Mouse (Mus musculus): ENCODE measurements at regions not wholly inside any gene's neighbourhood (a gene's known extent, or its start where the extent isn't known, plus 50 kb on each side); places are given as distances from the start of the nearest gene placed in this dataset.
A peak's percentile ranks its signal among the peaks of the same experiment; 100 is the strongest.

DNA sequence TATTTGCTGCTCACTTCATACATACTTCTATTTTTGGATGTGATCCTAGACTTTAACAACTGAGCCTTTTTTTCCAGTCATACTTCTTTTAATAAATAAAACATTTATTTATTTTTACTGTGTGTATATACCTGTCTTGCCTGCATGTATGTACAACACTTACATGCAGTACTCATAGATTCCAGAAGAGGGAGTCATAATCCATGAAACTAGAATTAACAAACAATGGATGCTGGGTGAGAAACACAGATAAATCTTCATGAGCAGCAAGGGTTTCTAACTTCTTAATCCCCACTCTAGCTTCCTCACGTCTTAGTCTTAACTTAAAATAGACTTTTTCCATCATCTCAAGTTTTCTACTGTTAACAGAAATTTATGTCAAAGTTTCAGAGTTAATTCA, 1253.7 kb upstream of the Nr2f1 start:
- DNase-seq, result no peak

DNA sequence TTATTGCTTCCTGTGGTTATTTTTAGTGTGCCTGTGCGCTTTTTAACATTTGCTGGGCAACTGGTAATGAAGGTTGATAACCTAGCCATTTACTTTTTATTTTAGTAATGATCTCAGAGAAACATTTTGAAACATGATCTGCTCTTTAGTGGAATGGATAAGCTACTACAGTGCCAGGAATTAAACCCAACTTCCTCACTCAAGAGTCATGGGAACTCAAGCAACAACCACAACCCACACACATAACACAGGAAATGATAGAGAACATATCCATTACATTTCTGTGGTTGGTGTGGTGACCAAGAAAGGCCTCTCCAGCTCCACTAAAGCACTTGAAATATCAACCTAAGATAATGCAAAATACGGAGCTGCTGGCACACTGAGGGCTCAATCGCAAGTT, 1243.6 kb upstream of the Nr2f1 start:
- DNase-seq, result no peak

- no peak for DNase-seq
Measured at GRCm38 (mm10) chr13:79442701-79443100, 1243.1 kb upstream of the Nr2f1 start.

- no peak for DNase-seq
Measured at GRCm38 (mm10) chr13:79431465-79431864, 1231.9 kb upstream of the Nr2f1 start.

- no peak for DNase-seq
Measured at GRCm38 (mm10) chr13:79430987-79431386, 1231.4 kb upstream of the Nr2f1 start.

GRCm38 (mm10) chr13:79430562-79430961, 1231.0 kb upstream of the Nr2f1 start:
- no peak for DNase-seq

GRCm38 (mm10) chr13:79417841-79418240, 1218.3 kb upstream of the Nr2f1 start:
- DNase-seq, result no peak

- DNase-seq, result peak; percentile 71
Measured at GRCm38 (mm10) chr13:79400082-79400481, 1200.5 kb upstream of the Nr2f1 start.

DNA sequence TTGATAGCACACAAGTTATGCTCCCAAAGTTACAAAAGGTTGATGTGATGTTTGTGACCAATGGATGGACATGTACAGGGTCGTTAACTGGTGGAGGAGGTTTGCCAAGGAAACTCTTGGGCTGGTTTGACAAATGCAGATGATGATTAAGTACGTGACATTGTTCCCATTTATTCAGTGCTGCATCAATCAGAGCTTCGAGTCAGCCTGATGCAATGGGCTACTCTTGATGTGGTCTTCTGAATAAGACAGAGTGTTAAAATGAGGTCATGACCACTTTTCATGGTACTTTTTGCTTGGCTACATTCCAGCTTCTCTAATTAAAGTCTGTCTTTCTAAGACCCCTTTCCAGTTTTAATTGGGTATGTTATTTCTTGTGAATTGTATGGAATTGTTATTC, 1194.4 kb upstream of the Nr2f1 start:
- DNase-seq, result no peak

GRCm38 (mm10) chr13:79387928-79388327, 1188.4 kb upstream of the Nr2f1 start:
- no peak for DNase-seq

DNA sequence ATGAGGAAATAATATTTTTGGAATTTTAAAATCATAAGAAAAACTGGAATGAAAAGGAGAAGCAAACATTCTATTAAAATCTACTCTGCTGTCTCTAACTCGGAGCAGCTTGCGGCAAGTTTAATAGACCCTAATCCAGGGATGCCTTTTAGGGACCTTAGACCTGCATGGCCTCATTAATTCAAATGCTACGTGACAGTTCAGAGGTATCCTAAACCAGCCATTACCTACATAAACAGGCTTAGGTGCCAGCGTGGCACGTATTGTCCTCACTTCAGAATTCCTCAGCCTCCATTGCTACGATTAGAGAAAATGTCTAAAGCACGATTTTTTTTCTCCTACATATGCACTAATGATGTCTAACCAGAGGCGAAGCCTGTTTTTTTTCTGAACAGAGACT, 1141.9 kb upstream of the Nr2f1 start:
- no peak for DNase-seq

DNA sequence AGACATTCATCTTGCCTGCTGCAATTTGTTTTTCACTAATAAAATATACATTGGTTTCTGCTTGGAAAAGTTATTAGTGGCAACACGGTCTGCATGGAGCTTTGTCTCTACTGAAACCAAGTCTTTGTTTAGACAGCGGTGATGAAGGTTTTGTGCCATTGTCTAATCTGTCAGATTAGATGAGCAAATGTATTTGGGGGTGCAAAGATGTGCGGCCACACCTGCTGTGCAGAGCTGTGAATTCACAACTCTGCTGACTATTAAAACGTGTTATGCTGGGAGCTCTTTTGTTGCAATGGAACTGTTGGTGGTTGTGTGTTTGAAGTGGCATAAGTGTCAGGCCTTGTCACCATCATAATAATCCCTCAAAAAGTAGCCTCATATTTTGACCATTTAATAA, 1140.9 kb upstream of the Nr2f1 start:
- no peak for DNase-seq

DNA sequence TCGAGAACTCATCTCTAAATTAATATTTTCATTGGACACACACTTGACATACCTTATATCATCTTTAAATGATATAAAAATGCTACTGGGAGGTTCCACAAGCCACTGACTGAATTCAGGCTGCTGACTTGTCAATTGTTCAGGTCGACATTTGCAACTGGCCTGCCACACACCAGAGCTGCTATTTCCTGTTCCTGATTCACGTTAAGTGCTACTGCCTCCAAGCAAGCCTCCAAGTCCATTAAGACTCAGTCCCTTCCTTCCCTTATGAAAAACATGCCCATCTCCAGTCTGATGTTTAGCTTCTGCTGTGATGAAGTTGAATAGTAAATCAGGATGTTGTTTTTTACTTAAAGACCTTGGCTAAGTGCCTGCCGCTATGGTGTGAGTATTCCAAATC, 1140.2 kb upstream of the Nr2f1 start:
- DNase-seq, result no peak

DNA sequence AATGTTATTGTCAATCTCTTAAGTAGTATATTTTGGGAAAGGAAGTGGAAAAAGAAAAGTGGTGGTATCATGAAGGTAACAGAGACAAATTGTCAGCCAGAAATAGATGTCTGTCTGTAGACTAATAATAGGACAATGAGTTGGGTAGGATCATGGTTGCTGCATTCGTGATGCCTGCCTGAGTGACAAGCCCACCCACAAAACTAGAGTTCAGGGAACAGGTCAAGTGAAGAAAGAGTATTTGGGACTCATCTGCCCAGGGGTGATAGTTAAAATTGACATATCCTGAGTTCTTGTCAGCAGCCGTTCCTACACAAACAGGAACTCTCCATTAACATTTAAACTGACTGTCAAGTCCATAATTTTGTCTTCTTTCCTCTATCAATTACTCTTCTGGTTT, 1120.6 kb upstream of the Nr2f1 start:
- no peak for DNase-seq

GRCm38 (mm10) chr13:79309584-79310110, 1110.1 kb upstream of the Nr2f1 start:
- DNase-seq, result no peak

DNA sequence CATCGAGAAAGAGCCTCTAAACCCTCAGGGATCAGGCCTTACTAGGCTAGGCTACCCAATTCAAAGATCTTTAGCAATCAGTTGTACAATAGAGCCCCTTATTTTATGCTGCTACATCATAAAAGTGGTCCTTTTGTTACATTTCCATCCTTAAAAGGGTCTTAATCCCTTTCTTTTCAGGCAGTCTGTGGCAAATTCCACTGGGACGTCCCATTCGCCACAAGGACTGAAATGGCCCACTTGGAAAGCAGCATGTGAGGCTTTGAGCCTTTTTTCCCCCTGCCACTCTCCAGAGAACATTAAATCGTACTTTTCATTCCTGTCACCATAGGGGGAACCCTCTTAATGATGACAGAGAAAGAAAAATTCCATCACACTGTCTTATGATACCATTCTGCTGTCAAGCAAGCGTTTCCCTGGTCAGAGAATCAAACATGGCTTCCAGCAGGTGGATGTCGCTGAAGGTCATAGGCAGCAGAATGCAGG, 1097.7 kb upstream of the Nr2f1 start:
- DNase-seq, result no peak

DNA sequence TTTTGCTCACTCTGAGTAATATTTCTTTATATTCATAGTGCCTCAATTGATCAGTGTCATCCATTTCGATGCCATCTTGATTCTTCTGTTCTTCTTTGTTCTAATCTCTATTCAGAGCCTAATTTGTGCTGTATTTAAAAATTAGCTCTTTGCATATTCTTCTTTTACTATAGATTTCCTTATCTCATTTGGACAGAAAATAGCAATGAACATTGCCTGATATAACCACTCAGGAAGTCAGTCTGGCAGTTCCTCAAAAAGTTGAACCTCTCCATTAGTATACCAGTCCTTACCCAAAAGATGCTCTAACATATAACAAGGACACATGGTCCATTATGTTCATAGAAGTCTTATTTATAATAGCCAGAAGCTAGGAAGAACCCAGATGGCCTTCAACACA, 1088.5 kb upstream of the Nr2f1 start:
- DNase-seq, result no peak

- no peak for DNase-seq
Measured at GRCm38 (mm10) chr13:79286181-79286580, 1086.6 kb upstream of the Nr2f1 start.

DNA sequence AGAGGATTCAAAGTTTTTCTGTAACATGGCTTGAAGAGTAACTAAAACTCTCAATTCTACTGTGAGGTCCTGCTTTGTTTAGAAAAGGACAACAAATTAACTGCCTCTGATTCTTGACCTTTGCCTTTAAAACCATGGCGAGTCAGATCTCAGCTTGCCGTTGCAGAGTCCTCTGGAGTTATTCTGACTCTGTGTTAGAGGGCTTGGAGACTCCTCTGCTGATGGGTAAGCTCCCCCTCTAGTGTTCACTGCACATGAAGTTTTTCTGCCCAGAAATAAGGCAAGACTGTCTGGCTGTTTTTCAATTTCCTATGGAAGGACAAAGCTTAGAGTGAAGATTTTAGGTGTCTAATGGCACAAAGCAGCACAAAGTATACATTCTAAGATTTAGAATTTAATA, 1085.9 kb upstream of the Nr2f1 start:
- DNase-seq, result no peak

GRCm38 (mm10) chr13:79277714-79278113, 1078.2 kb upstream of the Nr2f1 start:
- no peak for DNase-seq

- no peak for DNase-seq
Measured at GRCm38 (mm10) chr13:79277313-79277712, 1077.8 kb upstream of the Nr2f1 start.

- no peak for DNase-seq
Measured at GRCm38 (mm10) chr13:79255362-79255761, 1055.8 kb upstream of the Nr2f1 start.

DNA sequence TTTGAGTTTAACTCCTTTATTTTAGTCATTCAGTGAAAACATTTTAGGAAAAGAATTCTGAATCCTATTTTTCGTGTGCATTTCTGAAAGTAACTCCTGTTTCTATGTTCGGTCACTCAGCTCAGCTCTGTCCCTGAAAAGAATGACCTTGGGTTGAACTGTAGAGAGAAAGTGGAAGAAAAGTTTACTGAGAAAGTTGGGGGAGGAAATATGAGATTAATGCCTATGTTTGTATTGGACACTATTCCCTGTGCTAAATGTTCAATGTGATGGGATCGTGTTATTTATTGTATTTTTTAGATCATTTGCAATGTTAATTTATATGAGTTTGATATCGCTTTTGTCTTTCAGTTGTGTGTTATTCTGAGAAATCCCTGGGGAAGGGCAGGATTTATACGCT, 1052.8 kb upstream of the Nr2f1 start:
- DNase-seq, result no peak

- DNase-seq, result no peak
Measured at GRCm38 (mm10) chr13:79251269-79251668, 1051.7 kb upstream of the Nr2f1 start.

Measured in heart, adult 11 months (tissue).